Mouse (Mus musculus) liver, embryonic 15.5 days (tissue): ENCODE results near the gene Fn1. TPM values are rescaled to one million over a fixed set of nuclear protein-coding genes. Genes with fewer than 3 reads are reported as not detected.
A peak's percentile ranks its signal among the peaks of the same experiment; 100 is the strongest.

ENCODE experiments used
- ATAC-seq: fragments of 200-750 bp; cut with Nextera tagmentation; 2 replicates; pipeline ENCODE4 v1.8.0; 2017; ENCODE audit warnings: moderate number of reproducible peaks, mild to moderate bottlenecking, moderate library complexity; ENCODE audit not compliant: insufficient read depth
- H3K27ac ChIP-seq: fragments of 300-500 bp; sonication (generic); replicated peaks from 2 replicates; pipeline ENCODE4 v1.5.1; 2015; ENCODE audit warnings: mild to moderate bottlenecking, inconsistent platforms
- H3K27me3 ChIP-seq: fragments of 300-500 bp; sonication (generic); 2 replicates; pipeline ENCODE4 v1.6.1; 2015; ENCODE audit warnings: mild to moderate bottlenecking, inconsistent platforms
- H3K36me3 ChIP-seq: fragments of 300-500 bp; sonication (generic); replicated peaks from 2 replicates; pipeline ENCODE4 v1.6.1; 2015; ENCODE audit warnings: moderate library complexity, mild to moderate bottlenecking, inconsistent platforms
- H3K4me1 ChIP-seq: fragments of 300-500 bp; sonication (generic); replicated peaks from 2 replicates; pipeline ENCODE4 v1.6.1; 2015; ENCODE audit warnings: inconsistent platforms
- H3K4me2 ChIP-seq: fragments of 300-500 bp; sonication (generic); 2 replicates; pipeline ENCODE4 v1.6.1; 2015; ENCODE audit warnings: moderate library complexity, mild to moderate bottlenecking, inconsistent platforms
- H3K4me3 ChIP-seq: fragments of 300-500 bp; sonication (generic); replicated peaks from 2 replicates; pipeline ENCODE4 v1.5.1; 2015; ENCODE audit warnings: mild to moderate bottlenecking, inconsistent platforms
- H3K9ac ChIP-seq: fragments of 300-500 bp; sonication (generic); 2 replicates; pipeline ENCODE4 v1.6.1; 2015; ENCODE audit warnings: moderate library complexity, mild to moderate bottlenecking, inconsistent platforms
- H3K9me3 ChIP-seq: fragments of 300-500 bp; sonication (generic); replicated peaks from 2 replicates; pipeline ENCODE4 v1.6.1; 2016; ENCODE audit warnings: inconsistent platforms
- WGBS: fragments of 180-500 bp; shearing (Covaris S2); methylation state at CpG from one replicate; pipeline ENCODE4 v1.1.7; 2015; ENCODE audit warnings: mixed read lengths; ENCODE audit not compliant: insufficient replicate concordance; 5-methylcytosine and 5-hydroxymethylcytosine counted together
- polyA plus RNA-seq: library from polyadenylated mRNA; unstranded; fragments of >200 nt; fragmentation: Nextera tagmentation; extraction: Ambion mirVana; gene quantifications from 2 replicates; pipeline ENCODE4 v1.2.1, GENCODE M21; 2015

Gene Fn1
- polyA plus RNA-seq, 1 experiment from 2014 or later: 125 TPM

DNA sequence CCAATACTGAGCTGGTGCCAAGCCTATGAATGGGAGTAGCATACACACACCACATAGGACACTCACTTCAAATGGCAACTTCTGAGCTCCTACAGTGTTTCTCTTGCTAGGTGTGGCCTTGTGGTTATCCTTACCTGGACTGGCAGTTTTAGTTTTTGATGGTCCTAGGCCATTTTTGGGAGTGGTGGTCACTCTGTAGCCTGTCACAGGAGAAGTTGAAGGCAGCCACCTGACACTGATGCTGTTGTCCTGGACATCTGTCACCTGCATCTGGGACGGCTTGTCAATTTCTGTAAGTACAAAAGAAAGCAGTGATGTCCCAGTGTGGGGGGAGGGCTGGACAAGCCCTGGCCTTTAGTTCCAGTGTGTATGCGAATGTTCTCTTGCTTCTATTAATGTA, 47.2 kb downstream of the Fn1 start:
- H3K4me1 ChIP-seq: no peaks in the 10 kb centered on the region
- ATAC-seq: no peak
- WGBS: 60% methylated on average over 2 of the region's 2 CpGs
- no peak overlapping the region for H3K4me2 ChIP-seq
- H3K27me3 ChIP-seq: no peaks in the 10 kb centered on the region
- peaks cover 45% of the 10 kb centered on the region for H3K36me3 ChIP-seq
- H3K9me3 ChIP-seq: no peaks in the 10 kb centered on the region
- no peak overlapping the region for H3K4me3 ChIP-seq
- H3K9ac ChIP-seq: no peak overlapping the region
- H3K27ac ChIP-seq: no peak overlapping the region

GRCm38 (mm10) chr1:71595365-71595764, 57.6 kb downstream of the Fn1 start:
- no peak for ATAC-seq

DNA sequence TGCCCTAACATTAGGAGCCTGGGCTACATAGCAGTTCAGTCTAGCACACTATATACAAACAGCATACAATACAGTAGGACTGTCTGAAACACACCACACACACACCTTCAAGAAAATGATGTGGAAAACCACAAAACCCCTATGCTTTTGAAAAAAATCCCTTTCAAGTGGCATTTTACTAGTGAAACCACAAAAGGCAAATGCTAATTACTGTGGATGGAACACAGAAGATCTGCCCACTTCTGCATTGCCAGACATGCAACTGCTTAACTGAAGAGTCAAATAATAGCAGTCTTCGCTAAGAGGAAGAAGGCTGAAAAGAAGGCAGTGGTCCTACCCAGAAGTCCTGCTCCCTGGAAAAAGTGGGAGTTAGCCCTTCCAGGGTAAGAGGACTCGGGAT, 58.7 kb downstream of the Fn1 start:
- Histone ChIP-seq H3K9me3 (no peaks in the 10 kb centered on the region), H3K4me3 (no peak overlapping the region), H3K27me3 (no peaks in the 10 kb centered on the region), H3K9ac (no peak overlapping the region), H3K4me2 (no peak overlapping the region), H3K27ac (no peak overlapping the region), H3K4me1 (no peaks in the 10 kb centered on the region), H3K36me3 (peaks cover 44% of the 10 kb centered on the region)
- ATAC-seq: no peak
- WGBS: 49% methylated on average over 2 of the region's 2 CpGs

More at GRCm38 (mm10) chr1:71595365-71595764, 57.6 kb downstream of the Fn1 start:
- Histone ChIP-seq H3K9ac (no peak overlapping the region), H3K27ac (no peak overlapping the region), H3K27me3 (no peaks in the 10 kb centered on the region), H3K36me3 (peaks cover 42% of the 10 kb centered on the region), H3K9me3 (no peaks in the 10 kb centered on the region), H3K4me1 (no peaks in the 10 kb centered on the region), H3K4me2 (no peak overlapping the region), H3K4me3 (no peak overlapping the region)
- 57% methylated on average over 4 of the region's 4 CpGs for WGBS

- H3K27me3 ChIP-seq: no peaks in the 10 kb centered on the region
- no peak overlapping the region for H3K4me3 ChIP-seq
- no peaks in the 10 kb centered on the region for H3K4me1 ChIP-seq
- 76% methylated on average over 9 of the region's 9 CpGs for WGBS
- no peak overlapping the region for H3K27ac ChIP-seq
- no peaks in the 10 kb centered on the region for H3K9me3 ChIP-seq
- ATAC-seq: no peak
- H3K36me3 ChIP-seq: peaks cover 44% of the 10 kb centered on the region
- no peak overlapping the region for H3K9ac ChIP-seq
- H3K4me2 ChIP-seq: no peak overlapping the region
Observed at GRCm38 (mm10) chr1:71593184-71593583, 59.8 kb downstream of the Fn1 start.

- Histone ChIP-seq H3K4me3 (no peak overlapping the region), H3K27me3 (no peaks in the 10 kb centered on the region), H3K36me3 (peaks cover 50% of the 10 kb centered on the region), H3K9ac (no peak overlapping the region), H3K9me3 (no peaks in the 10 kb centered on the region), H3K4me2 (no peak overlapping the region), H3K27ac (no peak overlapping the region), H3K4me1 (no peaks in the 10 kb centered on the region)
- 73% methylated on average over 11 of the region's 11 CpGs for WGBS
- ATAC-seq: no peak
Observed at GRCm38 (mm10) chr1:71590038-71590437, 63.0 kb downstream of the Fn1 start.

GRCm38 (mm10) chr1:71586658-71587057, 66.3 kb downstream of the Fn1 start:
- Histone ChIP-seq H3K4me3 (no peak overlapping the region), H3K4me2 (no peak overlapping the region), H3K9me3 (no peaks in the 10 kb centered on the region), H3K4me1 (no peaks in the 10 kb centered on the region), H3K36me3 (peaks cover 43% of the 10 kb centered on the region), H3K27me3 (no peaks in the 10 kb centered on the region), H3K27ac (no peak overlapping the region), H3K9ac (no peak overlapping the region)
- WGBS: 76% methylated on average over 7 of the region's 7 CpGs
- ATAC-seq: no peak

- H3K9ac ChIP-seq: no peak overlapping the region
- ATAC-seq: no peak
- no peak overlapping the region for H3K4me2 ChIP-seq
- no peaks in the 10 kb centered on the region for H3K4me1 ChIP-seq
- peaks cover 32% of the 10 kb centered on the region for H3K36me3 ChIP-seq
- no peak overlapping the region for H3K4me3 ChIP-seq
- 75% methylated on average over 7 of the region's 7 CpGs for WGBS
- H3K27ac ChIP-seq: no peak overlapping the region
- H3K9me3 ChIP-seq: no peaks in the 10 kb centered on the region
- no peaks in the 10 kb centered on the region for H3K27me3 ChIP-seq
Observed at GRCm38 (mm10) chr1:71583900-71584299, 69.1 kb downstream of the Fn1 start.

DNA sequence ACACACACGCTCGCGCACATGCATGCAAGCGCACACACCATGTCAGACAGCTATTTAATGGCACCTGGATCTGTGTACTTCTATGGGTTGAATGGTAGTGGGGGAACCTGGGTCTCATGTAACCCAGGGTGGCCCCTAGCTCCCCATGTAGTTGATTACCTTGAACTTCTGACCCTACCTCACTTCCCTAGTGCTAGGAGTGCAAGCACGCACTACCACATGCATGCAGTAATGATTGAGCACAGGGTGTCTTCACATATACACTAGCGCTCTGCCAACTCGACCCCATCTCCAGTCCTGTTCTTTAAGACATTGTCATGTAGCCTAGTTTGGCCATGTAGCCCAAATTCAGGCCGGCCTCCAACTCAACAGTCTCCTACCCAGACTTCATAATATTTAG, 69.7 kb downstream of the Fn1 start:
- WGBS: 83% methylated on average over 8 of the region's 8 CpGs
- Histone ChIP-seq H3K4me1 (no peaks in the 10 kb centered on the region), H3K4me2 (no peak overlapping the region), H3K4me3 (no peak overlapping the region), H3K9me3 (no peaks in the 10 kb centered on the region), H3K9ac (no peak overlapping the region), H3K36me3 (peaks cover 38% of the 10 kb centered on the region), H3K27me3 (no peaks in the 10 kb centered on the region), H3K27ac (no peak overlapping the region)
- ATAC-seq: no peak

GRCm38 (mm10) chr1:71580408-71580807, 72.6 kb downstream of the Fn1 start:
- Histone ChIP-seq H3K36me3 (peaks cover 51% of the 10 kb centered on the region), H3K27ac (no peak overlapping the region), H3K27me3 (no peaks in the 10 kb centered on the region), H3K9ac (no peak overlapping the region), H3K4me3 (no peak overlapping the region), H3K9me3 (no peaks in the 10 kb centered on the region), H3K4me2 (no peak overlapping the region), H3K4me1 (no peaks in the 10 kb centered on the region)
- 84% methylated on average over 12 of the region's 12 CpGs for WGBS
- no peak for ATAC-seq

DNA sequence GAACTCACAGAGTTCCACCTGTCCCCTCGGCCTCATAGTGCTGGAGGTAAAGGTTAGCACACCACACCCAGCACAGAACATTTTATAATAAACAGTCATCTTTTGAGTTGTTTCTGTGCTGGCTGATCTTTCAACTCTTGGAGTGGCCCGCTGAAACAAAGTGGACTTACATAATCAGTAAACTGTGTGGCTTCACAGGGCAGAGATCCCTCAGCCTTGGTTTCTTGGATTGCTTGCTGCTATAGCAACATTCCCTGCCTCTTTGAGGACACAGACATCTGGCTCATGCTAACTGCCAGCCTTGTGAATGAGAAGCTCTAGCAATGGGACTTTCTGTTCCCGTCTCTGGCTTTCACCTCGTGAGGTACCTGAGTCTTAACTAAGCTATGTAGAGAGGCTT, 73.5 kb downstream of the Fn1 start:
- Histone ChIP-seq H3K9me3 (no peaks in the 10 kb centered on the region), H3K4me3 (no peak overlapping the region), H3K9ac (no peak overlapping the region), H3K4me2 (no peak overlapping the region), H3K36me3 (peaks cover 45% of the 10 kb centered on the region), H3K27me3 (no peaks in the 10 kb centered on the region), H3K4me1 (no peaks in the 10 kb centered on the region), H3K27ac (no peak overlapping the region)
- ATAC-seq: peak; percentile 44; the same call in 1 of the 2 replicates
- WGBS: 72% methylated on average over 4 of the region's 4 CpGs

DNA sequence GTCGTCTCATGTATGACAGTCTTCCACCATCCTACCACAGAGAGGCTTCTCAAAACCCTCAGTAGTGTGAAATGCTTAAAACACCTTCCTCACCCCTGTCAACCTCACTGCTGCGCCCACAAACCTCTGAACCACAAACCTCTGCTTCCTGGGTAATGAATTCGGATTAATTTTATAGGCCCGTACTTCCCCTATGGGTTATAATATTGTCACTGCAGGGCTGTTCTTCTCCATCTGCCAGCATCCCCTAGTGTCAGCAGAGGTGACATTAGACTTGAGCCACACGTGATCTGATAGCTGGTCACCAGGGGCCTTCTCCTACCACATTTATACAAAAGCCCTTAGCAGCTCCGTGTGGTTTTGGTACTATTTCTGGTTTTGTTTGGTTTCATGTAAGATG, 76.2 kb downstream of the Fn1 start:
- Histone ChIP-seq H3K36me3 (peaks cover 67% of the 10 kb centered on the region), H3K4me2 (no peak overlapping the region), H3K27me3 (no peaks in the 10 kb centered on the region), H3K9me3 (no peaks in the 10 kb centered on the region), H3K4me1 (no peaks in the 10 kb centered on the region), H3K9ac (no peak overlapping the region), H3K27ac (no peak overlapping the region), H3K4me3 (no peak overlapping the region)
- ATAC-seq: no peak
- 83% methylated on average over 6 of the region's 6 CpGs for WGBS

- no peak overlapping the region for H3K27ac ChIP-seq
- H3K36me3 ChIP-seq: peaks cover 75% of the 10 kb centered on the region
- no peaks in the 10 kb centered on the region for H3K4me1 ChIP-seq
- no peak for ATAC-seq
- H3K27me3 ChIP-seq: no peaks in the 10 kb centered on the region
- 76% methylated on average over 7 of the region's 7 CpGs for WGBS
- no peaks in the 10 kb centered on the region for H3K9me3 ChIP-seq
- no peak overlapping the region for H3K4me2 ChIP-seq
- no peak overlapping the region for H3K9ac ChIP-seq
- no peak overlapping the region for H3K4me3 ChIP-seq
Observed at GRCm38 (mm10) chr1:71575987-71576386, 77.0 kb downstream of the Fn1 start.
